Mouse (Mus musculus): ENCODE measurements around the gene Nhej1.
A peak's percentile ranks its signal among the peaks of the same experiment; 100 is the strongest.

Nhej1 gene

GRCm38 (mm10) chr1:74927621-74928296 is 197.2 kb downstream of the Nhej1 start:
- DNase-seq (ENCODE audit: low spot score), result no peak

DNA sequence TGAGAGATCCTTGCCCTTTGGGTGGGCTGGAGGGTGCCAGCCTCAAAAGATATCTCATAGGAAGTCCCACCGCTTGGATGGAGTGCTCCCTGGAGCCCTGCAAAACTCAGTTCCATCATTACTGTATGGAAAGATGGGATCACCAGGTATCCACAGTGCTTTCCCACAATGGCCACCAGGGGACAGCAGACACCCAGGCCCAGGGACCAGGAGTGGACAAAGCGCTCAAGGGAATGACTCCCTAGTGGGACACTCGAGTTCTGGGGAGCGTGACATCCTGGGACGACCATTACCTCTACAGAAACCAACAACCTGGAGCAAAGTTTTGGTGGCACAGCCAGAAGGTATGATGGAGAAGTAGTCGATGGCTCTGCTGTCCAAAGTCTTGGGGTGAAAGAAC is 198.3 kb downstream of the Nhej1 start:
- DNase-seq (ENCODE audit: low spot score), result peak; percentile 69

- DNase-seq (ENCODE audit: low spot score), result no peak
These were observed 200.5 kb downstream of the Nhej1 start for GRCm38 (mm10) chr1:74924464-74924863.
